Mouse (Mus musculus) liver, embryonic 14.5 days (tissue): Measurements from ENCODE around the gene Gm17657.
A peak's percentile ranks its signal among the peaks of the same experiment; 100 is the strongest.

Source experiments
- CTCF ChIP-seq: IDR thresholded peaks from 2 replicates; pipeline ENCODE4 v1.5.1; 2016; ENCODE audit warnings: antibody characterized with exemption, low read depth, control low read depth
- EP300 ChIP-seq: IDR thresholded peaks from 2 replicates; pipeline ENCODE4 v1.6.1; 2016; ENCODE audit warnings: antibody characterized with exemption, low read depth

DNA sequence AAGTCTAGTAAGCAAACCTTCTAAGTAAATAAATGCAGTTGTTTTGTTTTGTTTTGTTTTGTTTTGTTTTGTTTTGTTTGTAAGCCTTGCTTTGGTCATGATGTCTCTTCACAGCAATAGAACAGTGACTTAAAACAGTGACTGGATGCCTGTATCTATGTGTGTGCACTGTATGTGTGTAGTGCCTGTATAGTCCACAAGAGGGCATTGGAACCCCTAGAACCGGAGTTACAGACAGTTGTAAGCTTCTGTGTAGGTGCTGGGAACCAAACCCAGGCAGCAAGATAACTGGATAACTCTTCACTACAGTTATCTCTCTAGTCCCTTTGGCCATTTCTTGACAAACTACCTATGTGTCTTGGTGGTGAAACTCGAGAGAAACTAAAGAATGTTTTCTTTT, 23.8 kb downstream of the Gm17657 start:
- TF ChIP-seq CTCF (peak; percentile 20; the same call in 1 of the 2 replicates), EP300 (no peak)
